Mouse (Mus musculus) hindbrain, postnatal 0 days (tissue): ENCODE data around the gene Col23a1. TPM values are rescaled to one million over a fixed set of nuclear protein-coding genes. Genes with fewer than 3 reads are reported as not detected.
A peak's percentile ranks its signal among the peaks of the same experiment; 100 is the strongest.

Experiments used
- ATAC-seq: fragments of 200-750 bp; cut with Nextera tagmentation; 2 replicates; pipeline ENCODE4 v1.8.0; 2017; ENCODE audit warnings: mild to moderate bottlenecking, moderate TSS enrichment, moderate library complexity
- DNase-seq: peaks from one replicate; pipeline ENCODE4 v3.0.0-alpha.2; 2015; ENCODE audit warnings: low spot score
- H3K27ac ChIP-seq: fragments of 300-500 bp; sonication (generic); 2 replicates; pipeline ENCODE4 v1.5.1; 2014; ENCODE audit warnings: mild to moderate bottlenecking
- H3K27me3 ChIP-seq: fragments of 300-500 bp; sonication (generic); 2 replicates; pipeline ENCODE4 v1.6.1; 2014; ENCODE audit warnings: low read length, mixed read lengths; ENCODE audit not compliant: insufficient read depth
- H3K36me3 ChIP-seq: fragments of 300-500 bp; sonication (generic); 2 replicates; pipeline ENCODE4 v1.6.1; 2014; ENCODE audit warnings: low read length, mixed read lengths; ENCODE audit not compliant: insufficient read depth
- H3K4me1 ChIP-seq: fragments of 300-500 bp; sonication (generic); 2 replicates; pipeline ENCODE4 v1.6.1; 2014; ENCODE audit warnings: antibody characterized with exemption, low read length, mixed read lengths; ENCODE audit not compliant: insufficient read depth
- H3K4me2 ChIP-seq: fragments of 300-500 bp; sonication (generic); 2 replicates; pipeline ENCODE4 v1.6.1; 2014; ENCODE audit warnings: low read depth, mild to moderate bottlenecking, low read length, moderate library complexity, mixed read lengths
- H3K4me3 ChIP-seq: fragments of 300-500 bp; sonication (generic); 2 replicates; pipeline ENCODE4 v1.5.1; 2014; ENCODE audit warnings: low read length
- H3K9ac ChIP-seq: fragments of 300-500 bp; sonication (generic); replicated peaks from 2 replicates; pipeline ENCODE4 v1.6.1; 2014; ENCODE audit warnings: mild to moderate bottlenecking, low read length, moderate library complexity, mixed read lengths
- H3K9me3 ChIP-seq: fragments of 300-500 bp; sonication (generic); 2 replicates; pipeline ENCODE4 v1.6.1; 2016; ENCODE audit warnings: low read length, mixed read lengths
- CTCF ChIP-seq: IDR thresholded peaks from 2 replicates; pipeline ENCODE4 v1.5.1; 2016; ENCODE audit warnings: antibody characterized with exemption, control low read depth, low read depth
- WGBS: fragments of 180-500 bp; shearing (Covaris S2); extraction: QIAGEN DNeasy Blood & Tissue Kit; methylation state at CpG from one replicate; pipeline ENCODE4 v1.1.7; 2014; 5-methylcytosine and 5-hydroxymethylcytosine counted together
- polyA plus RNA-seq: library from polyadenylated mRNA; unstranded; fragments of >200 nt; fragmentation: Nextera tagmentation; extraction: Ambion mirVana; gene quantifications from 2 replicates; pipeline ENCODE4 v1.2.1, GENCODE M21; 2015
- total RNA-seq: library from RNA; depleted of rRNA; stranded (reverse); fragments of >200 nt; gene quantifications from 2 replicates; pipeline ENCODE4 v1.2.3, GENCODE M21; 2014

Col23a1 gene
- total and polyA plus RNA-seq, 2 experiments from 2014 or later = 9.5 to 17.7 TPM

- H3K9me3 ChIP-seq = no peaks in the 10 kb centered on the region
- H3K27ac ChIP-seq = no peak overlapping the region
These were observed 215.2 kb downstream of the Col23a1 start for GRCm38 (mm10) chr11:51504946-51505345.

GRCm38 (mm10) chr11:51508053-51508452 lies 218.3 kb downstream of the Col23a1 start:
- H3K4me3 ChIP-seq = no peak overlapping the region
- H3K9ac ChIP-seq = no peak overlapping the region
- no peaks in the 10 kb centered on the region for H3K9me3 ChIP-seq
- no peaks in the 10 kb centered on the region for H3K36me3 ChIP-seq
- TF ChIP-seq CTCF = no peak
- H3K27me3 ChIP-seq = no peaks in the 10 kb centered on the region
- 44% methylated on average over 6 of the region's 6 CpGs for WGBS
- ATAC-seq (no peak), DNase-seq (no peak)
- no peak overlapping the region for H3K27ac ChIP-seq
- no peak overlapping the region for H3K4me2 ChIP-seq
- no peaks in the 10 kb centered on the region for H3K4me1 ChIP-seq

More at GRCm38 (mm10) chr11:51504946-51505345, 215.2 kb downstream of the Col23a1 start:
- TF ChIP-seq CTCF = no peak
- H3K4me1 ChIP-seq = no peaks in the 10 kb centered on the region
- DNase-seq = peak; percentile 77
- no peak overlapping the region for H3K9ac ChIP-seq
- 0 out of 2 replicates have a peak, but pooled peaks have one; percentile 40 for ATAC-seq
- H3K27me3 ChIP-seq = no peaks in the 10 kb centered on the region
- no peak overlapping the region for H3K4me2 ChIP-seq
- no peaks in the 10 kb centered on the region for H3K36me3 ChIP-seq
- H3K4me3 ChIP-seq = no peak overlapping the region
- 34% methylated on average over 3 of the region's 3 CpGs for WGBS

GRCm38 (mm10) chr11:51509211-51509610 lies 219.5 kb downstream of the Col23a1 start:
- TF ChIP-seq CTCF = no peak
- Histone ChIP-seq H3K4me1 (no peaks in the 10 kb centered on the region), H3K27me3 (no peaks in the 10 kb centered on the region), H3K27ac (no peak overlapping the region), H3K9me3 (no peaks in the 10 kb centered on the region), H3K36me3 (no peaks in the 10 kb centered on the region), H3K4me2 (no peak overlapping the region), H3K9ac (no peak overlapping the region), H3K4me3 (no peak overlapping the region)
- DNase-seq (no peak), ATAC-seq (no peak)
- 70% methylated on average over 5 of the region's 5 CpGs for WGBS

- TF ChIP-seq CTCF = no peak
- Histone ChIP-seq H3K27me3 (no peaks in the 10 kb centered on the region), H3K9me3 (no peaks in the 10 kb centered on the region), H3K4me1 (no peaks in the 10 kb centered on the region), H3K9ac (no peak overlapping the region), H3K27ac (no peak overlapping the region), H3K4me3 (no peak overlapping the region), H3K4me2 (no peak overlapping the region), H3K36me3 (no peaks in the 10 kb centered on the region)
- DNase-seq = no peak
- no peak for ATAC-seq
- 90% methylated on average over 6 of the region's 6 CpGs for WGBS
These were observed 223.3 kb downstream of the Col23a1 start for GRCm38 (mm10) chr11:51513019-51513418.

- no peak overlapping the region for H3K4me2 ChIP-seq
- H3K4me3 ChIP-seq = no peak overlapping the region
- peak; percentile 88 for ATAC-seq
- no peaks in the 10 kb centered on the region for H3K27me3 ChIP-seq
- no peaks in the 10 kb centered on the region for H3K9me3 ChIP-seq
- TF ChIP-seq CTCF = no peak
- WGBS = 65% methylated on average over 11 of the region's 11 CpGs
- H3K36me3 ChIP-seq = no peaks in the 10 kb centered on the region
- H3K4me1 ChIP-seq = no peaks in the 10 kb centered on the region
- H3K9ac ChIP-seq = no peak overlapping the region
- H3K27ac ChIP-seq = no peak overlapping the region
- peak; percentile 55 for DNase-seq
These were observed 225.6 kb downstream of the Col23a1 start for GRCm38 (mm10) chr11:51515346-51515745.

- H3K27me3 ChIP-seq = no peaks in the 10 kb centered on the region
- no peaks in the 10 kb centered on the region for H3K4me1 ChIP-seq
- ATAC-seq = no peak
- no peak overlapping the region for H3K9ac ChIP-seq
- no peak for DNase-seq
- no peak overlapping the region for H3K4me2 ChIP-seq
- WGBS = 98% methylated on average over 3 of the region's 3 CpGs
- H3K9me3 ChIP-seq = no peaks in the 10 kb centered on the region
- no peak overlapping the region for H3K27ac ChIP-seq
- peak; percentile 53 for TF ChIP-seq CTCF
- no peak overlapping the region for H3K4me3 ChIP-seq
- H3K36me3 ChIP-seq = no peaks in the 10 kb centered on the region
These were observed 228.4 kb downstream of the Col23a1 start for GRCm38 (mm10) chr11:51518100-51518499.

- WGBS = 81% methylated on average over 6 of the region's 6 CpGs
- Histone ChIP-seq H3K36me3 (no peaks in the 10 kb centered on the region), H3K27ac (no peak overlapping the region), H3K9me3 (no peaks in the 10 kb centered on the region), H3K4me2 (no peak overlapping the region), H3K27me3 (no peaks in the 10 kb centered on the region), H3K9ac (no peak overlapping the region), H3K4me1 (no peaks in the 10 kb centered on the region), H3K4me3 (no peak overlapping the region)
- ATAC-seq (no peak), DNase-seq (no peak)
- no peak for TF ChIP-seq CTCF
These were observed 228.9 kb downstream of the Col23a1 start for GRCm38 (mm10) chr11:51518585-51518984.
